Mouse (Mus musculus) lung, postnatal 14 days (tissue): Measurements from ENCODE around the gene Zfp865.
"Not testable (repeated sequence)": the region's sequence is repeated elsewhere in the genome, so short reads cannot be mapped to it uniquely, and the experiment has no call there.

ENCODE experiments used
- DNase-seq: peaks from one replicate; pipeline ENCODE4 v3.0.0; 2021

Zfp865 gene

DNA sequence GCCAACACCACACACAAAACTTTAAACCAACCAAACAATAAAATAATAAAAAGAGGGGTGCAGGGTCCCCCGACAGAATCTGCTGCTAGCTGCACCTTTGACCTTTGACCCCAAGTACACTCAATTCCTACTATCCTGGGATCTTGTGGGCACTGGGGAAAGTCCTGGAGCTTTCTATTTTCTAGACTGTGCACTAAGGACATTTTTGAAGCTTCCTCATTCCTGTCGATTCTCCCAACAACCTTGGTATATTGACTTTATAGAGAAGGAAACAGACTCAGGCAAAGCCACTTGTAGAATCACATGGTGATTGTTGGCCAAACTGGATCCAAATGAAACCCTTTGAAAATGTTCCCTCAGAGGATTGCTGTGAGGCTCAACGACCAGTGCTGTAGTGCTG, 4.1 kb upstream of the Zfp865 start:
- no peak for DNase-seq

DNA sequence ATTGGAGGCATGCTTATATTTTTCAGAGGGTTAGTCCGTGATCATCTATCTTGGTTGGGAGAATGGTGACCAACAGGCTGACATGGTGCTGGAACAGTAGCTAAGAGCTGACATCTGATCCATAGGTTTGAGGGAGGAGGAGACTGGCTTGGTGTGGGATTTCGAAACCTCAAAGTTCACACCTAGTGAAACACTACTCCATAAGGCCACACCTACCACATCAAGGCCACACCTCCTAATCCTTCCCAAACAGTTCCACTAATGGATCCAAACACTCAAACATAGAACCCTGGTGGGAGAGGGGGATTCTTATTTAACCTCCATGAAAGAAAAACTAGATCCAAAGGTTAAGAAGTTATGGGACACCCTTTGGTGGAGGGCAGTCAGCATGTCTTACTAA, 3.3 kb upstream of the Zfp865 start:
- DNase-seq: no peak

DNA sequence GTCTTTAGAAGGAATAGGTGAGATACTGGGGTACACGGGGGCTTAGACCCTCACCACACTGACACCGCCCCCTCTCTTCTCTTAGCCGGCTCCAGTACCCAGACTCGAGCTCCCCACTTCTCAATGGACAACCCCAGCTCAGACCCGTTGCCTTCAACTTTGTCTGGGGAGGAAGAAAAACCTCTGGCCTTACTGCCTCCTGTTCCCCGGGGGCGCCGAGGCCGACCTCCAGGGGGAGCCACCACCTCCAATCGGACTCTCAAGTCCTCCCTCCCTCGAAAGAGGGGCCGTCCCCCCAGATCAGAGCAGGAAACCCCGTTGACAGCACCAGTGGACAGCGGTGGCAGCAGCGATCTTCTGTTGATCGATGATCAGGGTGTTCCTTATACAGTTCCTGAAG, 2.8 kb upstream of the Zfp865 start:
- DNase-seq: no peak

DNA sequence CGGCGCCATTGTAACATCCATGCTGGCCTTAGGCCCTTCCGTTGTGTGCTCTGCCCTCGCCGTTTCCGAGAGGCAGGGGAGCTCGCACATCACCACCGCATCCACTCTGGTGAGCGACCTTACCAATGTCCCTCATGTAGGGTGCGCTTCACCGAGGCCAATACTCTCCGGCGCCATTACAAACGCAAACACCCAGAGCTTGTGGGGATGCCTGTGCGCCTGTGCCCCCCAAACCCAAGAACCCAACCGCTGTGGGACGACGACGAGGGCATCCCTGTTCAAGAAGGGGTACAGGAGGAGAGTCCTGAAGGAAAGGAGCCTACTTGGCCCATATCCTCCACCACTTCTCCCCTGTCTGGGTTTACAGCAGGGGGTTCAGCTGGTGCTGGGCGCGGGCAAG, 2.2 kb upstream of the Zfp865 start:
- no peak for DNase-seq

DNA sequence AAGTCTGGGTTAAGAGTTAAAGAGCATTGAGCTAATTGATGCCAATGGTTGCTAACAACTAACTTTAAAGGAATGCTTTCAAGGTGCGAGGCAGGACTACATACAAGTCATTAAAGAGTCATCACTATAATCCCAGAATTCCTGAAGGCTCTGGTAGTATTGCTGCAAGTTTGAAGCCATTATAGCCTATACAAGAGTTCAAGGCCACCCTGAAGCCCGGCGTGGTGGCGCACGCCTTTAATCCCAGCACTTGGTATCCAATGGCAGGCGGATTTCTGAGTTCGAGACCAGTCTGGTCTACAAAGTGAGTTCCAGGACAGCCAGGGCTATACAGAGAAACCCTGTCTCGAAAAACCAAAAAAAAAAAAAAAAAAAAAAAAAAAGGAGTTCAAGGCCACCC, 600 bp upstream of the Zfp865 start:
- not testable (repeated sequence) for DNase-seq

DNA sequence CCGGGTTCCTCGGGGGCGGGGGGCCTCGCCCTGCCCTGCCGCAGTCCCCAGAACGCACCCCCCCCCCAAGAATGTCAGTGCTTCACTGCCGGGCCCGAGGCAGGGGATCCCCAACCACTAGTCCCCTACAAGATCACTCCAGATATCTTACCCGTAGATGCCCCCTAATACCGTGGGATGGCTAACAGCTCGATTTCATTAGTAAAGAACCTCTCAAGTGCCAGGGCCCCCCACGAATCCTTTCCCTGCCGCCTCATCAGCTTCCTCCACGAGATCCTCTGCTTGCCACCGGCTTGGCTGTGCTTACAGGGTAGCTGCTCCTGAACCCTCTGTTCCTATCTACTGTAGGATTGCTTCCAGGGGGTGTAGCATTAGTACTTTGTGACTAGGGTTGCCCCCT, 509 bp downstream of the Zfp865 start:
- peak; percentile 24 for DNase-seq

DNA sequence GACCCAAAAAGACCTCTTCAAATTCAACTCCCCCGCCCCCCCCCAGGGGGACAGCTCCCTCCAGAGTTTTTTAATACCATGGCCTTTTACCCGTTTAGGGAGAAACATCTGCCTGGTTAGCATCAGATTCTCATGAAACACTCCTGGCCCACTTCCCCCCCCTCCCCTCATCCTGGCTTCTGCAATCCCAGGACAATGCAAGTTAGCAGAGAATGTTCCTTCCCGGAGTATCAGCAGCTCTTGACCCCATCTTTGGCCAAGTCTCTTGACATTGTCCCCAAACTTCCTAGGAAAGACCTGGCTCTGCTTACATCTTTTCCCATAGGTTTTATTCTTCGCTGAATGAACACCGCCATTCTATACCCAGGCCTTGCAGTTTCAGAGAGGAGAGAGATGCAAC, 1.0 kb downstream of the Zfp865 start:
- DNase-seq: no peak

DNA sequence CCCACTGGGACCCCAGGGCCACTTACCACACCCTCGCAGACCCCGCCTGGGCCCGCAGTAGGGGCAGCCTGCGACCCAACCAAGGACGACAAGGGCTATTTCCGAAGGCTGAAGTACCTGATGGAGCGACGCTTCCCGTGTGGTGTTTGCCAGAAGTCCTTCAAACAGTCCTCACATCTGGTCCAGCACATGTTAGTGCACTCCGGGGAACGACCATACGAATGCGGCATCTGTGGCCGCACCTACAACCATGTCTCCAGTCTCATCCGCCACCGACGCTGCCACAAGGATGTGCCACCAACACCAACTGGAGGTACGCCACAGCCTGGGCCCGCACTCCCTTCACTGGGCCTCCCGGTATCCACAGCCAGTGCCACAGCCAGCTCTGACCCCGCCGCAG, 9.4 kb downstream of the Zfp865 start:
- DNase-seq: no peak

DNA sequence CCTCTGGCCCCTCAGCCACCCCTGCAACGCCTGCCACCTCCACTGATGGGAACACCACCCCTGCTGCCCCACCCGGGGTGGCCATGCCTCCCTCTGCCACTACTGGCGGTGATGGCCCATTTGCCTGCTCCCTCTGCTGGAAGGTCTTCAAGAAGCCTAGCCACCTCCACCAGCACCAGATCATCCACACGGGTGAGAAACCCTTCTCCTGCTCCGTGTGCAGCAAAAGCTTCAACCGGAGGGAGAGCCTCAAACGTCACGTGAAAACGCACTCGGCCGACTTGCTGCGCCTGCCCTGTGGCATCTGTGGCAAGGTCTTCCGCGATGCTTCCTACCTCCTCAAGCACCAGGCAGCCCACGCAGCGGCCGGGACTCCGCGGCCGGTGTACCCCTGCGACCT, 9.8 kb downstream of the Zfp865 start:
- no peak for DNase-seq

DNA sequence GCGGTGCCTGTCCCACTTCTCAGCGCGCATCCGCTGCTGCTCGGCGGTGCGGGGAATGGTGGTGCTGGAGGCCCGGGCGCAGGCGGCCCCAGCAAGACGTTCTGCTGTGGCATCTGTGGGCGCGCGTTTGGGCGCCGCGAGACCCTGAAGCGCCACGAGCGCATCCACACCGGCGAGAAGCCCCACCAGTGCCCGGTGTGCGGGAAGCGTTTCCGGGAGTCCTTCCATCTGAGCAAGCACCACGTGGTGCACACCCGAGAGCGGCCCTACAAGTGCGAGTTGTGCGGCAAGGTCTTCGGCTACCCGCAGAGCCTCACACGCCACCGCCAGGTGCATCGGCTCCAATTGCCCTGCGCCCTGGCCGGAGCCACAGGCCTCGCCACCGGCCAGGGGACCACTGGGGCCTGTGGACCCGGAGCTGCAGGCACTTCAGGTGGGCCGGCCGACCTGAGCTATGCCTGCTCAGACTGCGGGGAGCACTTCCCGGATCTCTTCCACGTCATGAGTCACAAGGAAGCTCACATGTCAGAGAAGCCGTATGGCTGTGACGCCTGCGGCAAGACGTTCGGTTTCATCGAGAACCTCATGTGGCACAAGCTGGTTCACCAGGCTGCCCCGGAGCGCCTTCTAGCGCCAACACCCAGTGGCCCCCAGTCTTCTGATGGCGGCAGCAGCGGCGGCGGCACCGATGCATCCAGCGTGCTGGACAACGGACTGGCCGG, 10.5 kb downstream of the Zfp865 start:
- DNase-seq: no peak

DNA sequence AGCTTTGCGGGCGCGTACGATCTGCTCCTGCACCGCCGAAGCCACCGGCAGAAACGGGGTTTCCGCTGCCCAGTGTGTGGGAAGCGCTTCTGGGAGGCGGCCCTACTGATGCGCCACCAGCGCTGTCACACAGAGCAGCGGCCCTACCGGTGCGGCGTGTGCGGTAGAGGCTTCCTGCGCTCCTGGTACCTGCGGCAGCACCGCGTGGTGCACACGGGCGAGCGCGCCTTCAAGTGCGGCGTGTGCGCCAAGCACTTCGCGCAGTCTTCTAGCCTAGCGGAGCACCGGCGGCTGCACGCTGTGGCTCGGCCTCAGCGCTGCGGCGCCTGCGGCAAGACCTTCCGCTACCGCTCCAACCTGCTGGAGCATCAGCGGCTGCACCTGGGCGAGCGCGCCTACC, 11.3 kb downstream of the Zfp865 start:
- DNase-seq: no peak

DNA sequence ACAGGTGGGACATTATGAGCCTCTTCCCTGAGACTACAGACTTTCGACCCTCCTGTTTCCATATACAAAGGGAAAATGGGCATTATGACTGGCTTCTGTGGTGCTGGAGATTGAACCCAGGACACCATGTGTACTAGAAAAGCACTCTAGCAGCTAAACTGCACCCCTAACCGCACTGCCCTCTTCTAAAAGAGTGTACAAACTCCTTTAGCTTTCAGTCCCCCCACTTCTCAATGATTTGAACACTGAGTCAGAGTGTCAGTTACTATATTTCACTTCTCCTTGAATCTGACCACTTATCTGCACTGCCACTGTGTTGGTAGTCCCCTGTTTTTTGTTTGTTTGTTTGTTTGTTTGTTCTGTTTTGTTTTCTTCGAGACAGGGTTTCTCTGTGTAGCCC, 13.6 kb downstream of the Zfp865 start, which contains the start of gene 4632433K11Rik:
4632433K11Rik (plus strand) TSS at position 301 of the 400 bp plus-strand sequence.
- no peak for DNase-seq

DNA sequence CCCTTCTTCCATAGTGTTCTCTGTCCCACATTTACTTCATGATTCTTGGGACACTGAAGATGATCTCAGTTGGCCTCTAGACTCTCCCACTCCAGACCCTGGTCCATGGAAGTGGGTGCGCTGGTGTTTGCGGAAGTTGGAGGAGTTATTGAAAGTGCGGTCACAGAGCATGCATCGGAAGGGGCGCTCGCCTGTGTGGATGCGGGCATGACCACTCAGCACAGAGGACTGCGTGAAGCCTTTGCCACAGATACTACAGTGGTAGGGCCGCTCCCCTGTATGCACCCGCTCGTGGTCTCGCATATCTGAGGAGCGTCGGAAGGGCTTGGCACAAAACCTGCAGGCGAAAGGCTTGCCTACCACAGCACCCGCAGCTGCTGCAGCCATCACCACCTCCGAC, 15.5 kb downstream of the Zfp865 start:
- DNase-seq: no peak

DNA sequence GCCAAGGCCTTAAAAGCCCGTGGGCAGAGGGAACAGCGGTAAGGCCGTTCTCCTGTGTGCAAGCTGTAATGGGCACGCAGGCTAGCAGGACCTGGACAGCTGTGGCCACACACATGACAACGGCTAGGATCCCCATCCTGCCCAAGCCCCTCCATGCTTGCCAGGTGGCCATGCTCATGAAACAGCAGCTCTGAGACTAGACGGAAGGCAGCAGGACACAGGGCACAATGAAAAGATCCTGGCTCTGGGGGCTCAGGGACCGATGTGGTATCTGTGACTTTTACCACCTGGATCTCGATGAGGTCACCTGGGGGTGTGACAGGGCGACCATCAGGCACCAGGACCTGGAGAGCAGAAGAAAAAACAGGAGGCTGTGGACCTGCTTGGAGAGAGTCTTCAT, 16.0 kb downstream of the Zfp865 start:
- no peak for DNase-seq

DNA sequence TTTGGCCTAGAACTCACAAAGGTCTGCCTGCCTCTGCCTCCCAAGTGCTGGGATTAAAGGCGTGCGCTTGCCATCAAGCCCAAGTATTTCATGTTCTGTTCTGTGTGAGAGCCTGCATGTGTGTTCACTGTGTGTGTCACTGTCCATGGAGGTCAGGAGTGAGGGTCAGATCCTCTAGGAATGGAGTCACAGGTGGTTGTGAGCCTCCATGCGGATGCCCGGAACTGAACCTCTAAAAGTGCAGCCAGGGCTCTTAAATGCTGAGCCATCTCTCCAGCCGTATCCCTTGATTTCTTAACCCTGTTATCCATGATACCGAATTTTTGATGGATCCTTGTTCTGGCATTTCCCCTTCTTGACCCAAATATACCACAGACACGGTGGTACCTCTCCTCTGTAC, 16.9 kb downstream of the Zfp865 start:
- no peak for DNase-seq

DNA sequence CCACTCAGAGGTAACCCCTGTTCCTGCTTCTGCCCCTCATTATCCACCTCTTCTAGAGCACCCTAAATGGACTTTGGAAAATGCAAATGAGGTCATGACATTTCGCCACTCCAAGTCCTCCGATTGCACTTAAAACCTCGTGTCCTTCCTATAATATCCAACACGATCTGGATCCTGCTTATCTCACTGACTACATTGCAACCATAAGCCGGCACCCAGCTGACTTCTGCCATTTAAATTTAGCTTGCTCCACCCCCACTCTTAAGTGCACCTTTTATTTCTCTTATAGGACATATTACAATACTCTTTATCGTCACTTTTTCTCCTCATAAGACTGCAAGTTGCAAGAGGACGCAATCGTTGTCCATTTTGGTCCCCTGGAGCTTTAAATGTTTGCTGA, 17.3 kb downstream of the Zfp865 start:
- DNase-seq: no peak

DNA sequence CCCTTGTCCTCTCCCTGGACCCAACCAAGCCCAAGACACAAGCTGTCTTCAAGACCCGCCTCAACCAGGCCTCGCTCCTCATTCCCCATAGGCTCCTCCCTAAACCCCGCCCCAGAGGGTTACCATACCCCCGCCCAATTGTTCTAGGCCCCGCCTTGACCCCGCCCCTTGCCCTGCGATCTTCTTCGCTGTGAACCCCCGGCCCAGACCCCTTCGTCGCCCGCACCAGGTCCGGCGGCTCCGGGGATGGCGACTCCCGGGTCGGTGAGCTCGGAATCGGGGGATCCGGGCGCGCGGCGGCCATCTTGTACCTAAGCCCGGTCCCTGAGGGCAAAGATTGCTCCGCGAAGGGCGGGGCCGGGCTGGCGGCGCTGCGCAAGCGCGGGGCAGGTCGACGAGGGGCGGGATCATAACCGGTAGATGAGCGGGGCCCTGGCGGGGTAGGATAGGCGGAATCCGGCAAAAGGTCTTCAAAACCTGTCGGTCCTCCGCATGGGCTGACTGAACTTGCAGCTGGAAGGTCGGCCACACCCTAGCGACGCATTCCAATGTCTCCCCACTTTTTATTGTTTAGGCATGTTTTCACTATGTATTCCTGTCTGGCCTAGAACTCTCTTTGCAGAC, 18.0 kb downstream of the Zfp865 start, which contains the start of gene Zfp784:
Zfp784 (minus strand) TSS at position 338 of the 624 bp plus-strand sequence.
- peak; percentile 92 for DNase-seq

DNA sequence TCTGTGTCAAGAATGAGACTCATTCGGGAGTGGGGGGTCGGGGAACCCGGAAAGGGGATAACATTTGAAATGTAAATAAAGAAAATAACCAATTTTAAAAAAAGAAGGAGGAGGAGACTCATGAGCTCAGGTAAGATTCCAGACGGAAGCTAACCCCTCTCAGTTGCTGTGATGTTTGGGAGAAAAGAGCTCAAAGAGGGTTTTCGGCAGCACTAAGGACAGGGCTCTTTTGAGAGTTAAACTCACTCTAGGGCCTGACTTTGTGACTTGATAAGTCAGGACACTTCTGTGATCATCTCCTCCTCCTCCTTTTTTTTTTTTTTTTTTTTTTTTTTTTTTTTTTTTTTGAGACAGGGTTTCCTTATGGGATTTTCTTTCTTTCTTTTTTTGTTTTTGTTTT, 18.8 kb downstream of the Zfp865 start:
- DNase-seq: no peak

DNA sequence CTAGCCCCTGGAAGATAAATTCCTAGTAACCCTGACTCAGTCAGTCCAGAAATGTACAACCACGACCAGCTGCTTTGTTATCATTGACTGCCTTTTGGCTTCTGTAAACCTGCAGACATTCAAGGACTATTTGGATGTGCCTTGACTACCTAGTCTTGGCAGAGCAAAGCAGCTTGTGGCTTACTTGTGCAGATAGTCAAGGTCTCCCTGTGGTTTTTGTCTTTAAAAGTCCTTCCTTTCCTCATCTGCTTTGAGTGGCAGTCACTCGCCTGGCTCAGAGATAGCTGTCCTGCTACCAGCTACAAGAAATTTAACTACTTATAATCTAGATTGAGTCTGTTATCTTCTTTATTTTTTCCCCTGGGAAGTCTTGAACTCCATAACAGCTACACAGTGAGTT, 24.8 kb downstream of the Zfp865 start:
- no peak for DNase-seq

DNA sequence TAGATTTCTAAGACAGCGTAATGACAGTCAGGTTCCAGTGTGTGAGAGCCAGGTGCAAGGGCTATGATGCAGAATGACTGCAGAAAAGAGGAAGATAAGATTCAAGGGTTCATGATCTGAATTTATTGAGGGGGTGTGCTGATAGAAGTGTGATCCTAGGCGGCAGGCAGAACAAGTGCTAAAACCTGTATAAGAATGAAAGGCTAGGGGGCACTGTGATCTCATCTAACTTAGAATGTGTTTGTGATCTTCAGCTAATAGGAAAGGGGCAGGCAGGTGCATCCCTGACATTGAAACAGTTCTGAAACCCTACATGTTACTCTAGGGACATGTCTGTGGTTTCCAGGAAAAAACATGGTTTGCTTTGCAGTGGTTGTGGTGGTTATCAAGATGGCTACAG, 25.9 kb downstream of the Zfp865 start:
- no peak for DNase-seq

DNA sequence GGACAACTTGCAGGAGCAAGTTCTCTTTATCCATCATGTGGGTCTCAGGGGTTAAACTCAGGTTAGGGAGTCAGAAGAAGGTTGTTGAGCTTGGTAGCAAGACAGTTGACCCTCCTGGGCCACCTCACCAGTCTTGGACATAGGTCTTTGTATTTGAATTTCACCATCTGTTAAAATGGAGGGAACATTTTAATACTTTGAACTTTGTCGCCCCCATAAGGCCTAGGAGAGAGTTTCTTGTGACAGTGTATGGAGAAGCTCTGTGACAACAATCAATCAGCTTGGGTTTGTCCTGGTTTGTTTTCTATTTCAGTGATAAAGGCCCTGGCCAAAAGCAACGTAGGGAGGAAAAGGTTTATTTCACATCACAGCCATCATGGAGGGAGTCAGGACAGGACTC, 27.1 kb downstream of the Zfp865 start:
- peak; percentile 53 for DNase-seq

DNA sequence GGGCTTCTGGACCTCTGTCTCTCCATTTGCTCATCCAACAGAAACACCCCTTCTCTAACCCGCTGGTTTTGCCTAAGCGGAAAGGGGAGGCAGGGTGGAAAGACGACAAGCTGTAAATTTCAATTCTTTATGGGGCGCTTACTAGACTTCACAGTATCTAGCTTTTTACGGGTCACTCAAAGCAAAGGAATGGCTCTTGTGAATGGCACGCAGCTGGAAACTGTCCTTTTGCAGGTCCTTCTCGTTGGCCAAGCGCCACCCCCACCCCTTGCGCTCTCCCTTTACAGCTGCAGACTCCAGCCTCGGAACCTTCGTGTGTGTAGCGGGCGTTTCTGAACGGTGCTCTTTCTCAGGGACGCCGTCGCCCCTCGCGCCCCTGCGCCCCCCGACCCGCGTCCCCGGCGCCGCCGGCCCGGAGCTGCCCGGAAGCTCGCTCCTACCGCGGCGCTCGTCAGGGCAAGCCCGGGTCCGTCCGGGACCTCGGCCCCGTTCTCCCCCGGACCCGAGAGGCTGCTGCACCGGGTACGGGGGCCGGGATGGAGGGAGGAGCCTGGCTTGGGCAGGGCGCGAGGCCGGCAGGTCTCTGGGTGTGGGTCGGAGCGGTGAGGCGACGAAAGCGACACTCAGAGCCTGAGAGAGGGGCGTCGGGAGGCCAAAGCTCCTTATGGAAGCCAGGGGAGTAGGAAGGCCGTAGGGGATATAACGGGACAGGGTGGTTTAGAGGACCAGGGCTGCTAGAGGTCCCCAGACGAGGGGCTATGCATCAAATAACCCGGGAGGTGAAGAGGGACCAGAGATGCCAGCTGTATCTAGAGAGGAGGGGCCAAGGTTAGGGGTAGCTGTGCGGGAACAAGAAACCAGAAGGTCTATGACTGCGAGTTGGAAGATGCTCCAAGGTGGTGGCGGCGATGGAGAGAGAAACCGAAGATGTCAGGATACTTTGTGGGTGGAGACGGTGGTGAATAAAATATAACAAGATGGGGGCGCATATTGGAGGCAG, 31.3 kb downstream of the Zfp865 start, which contains the start of gene Zfp580:
Zfp580 (plus strand) TSS at position 346 of the 1,000 bp plus-strand sequence.
- peak; percentile 79 for DNase-seq

DNA sequence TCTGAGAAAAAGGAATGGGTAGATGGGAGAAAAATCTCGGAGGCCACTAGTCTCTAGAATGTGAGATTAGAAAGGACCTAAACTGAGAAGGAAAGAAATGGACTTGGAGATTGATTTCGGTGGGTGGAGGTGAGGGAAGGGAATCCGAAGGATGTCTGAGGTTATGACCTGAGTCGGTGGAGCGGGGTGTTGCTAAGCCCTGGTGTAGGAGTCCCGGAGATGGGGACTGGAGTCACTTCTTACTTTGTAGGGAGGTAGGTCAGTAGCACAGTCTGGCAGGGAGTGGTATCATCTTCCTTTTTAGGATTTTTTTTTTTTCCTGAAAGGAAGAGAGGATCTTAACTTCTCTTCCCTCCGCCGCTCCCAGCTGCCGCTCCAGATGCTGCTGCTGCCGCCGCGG, 32.3 kb downstream of the Zfp865 start:
- DNase-seq: no peak
